Mouse (Mus musculus) E14TG2a.4 (cell line): ENCODE measurements around the gene BC051142.

Source experiments
- CTCF ChIP-seq: conservative IDR thresholded peaks from 2 replicates; pipeline ENCODE4 v1.5.1; 2014; ENCODE audit warnings: low read length
- POU5F1 ChIP-seq: IDR thresholded peaks from 2 replicates; pipeline ENCODE4 v1.6.1; 2014; ENCODE audit warnings: low read length, borderline replicate concordance

DNA sequence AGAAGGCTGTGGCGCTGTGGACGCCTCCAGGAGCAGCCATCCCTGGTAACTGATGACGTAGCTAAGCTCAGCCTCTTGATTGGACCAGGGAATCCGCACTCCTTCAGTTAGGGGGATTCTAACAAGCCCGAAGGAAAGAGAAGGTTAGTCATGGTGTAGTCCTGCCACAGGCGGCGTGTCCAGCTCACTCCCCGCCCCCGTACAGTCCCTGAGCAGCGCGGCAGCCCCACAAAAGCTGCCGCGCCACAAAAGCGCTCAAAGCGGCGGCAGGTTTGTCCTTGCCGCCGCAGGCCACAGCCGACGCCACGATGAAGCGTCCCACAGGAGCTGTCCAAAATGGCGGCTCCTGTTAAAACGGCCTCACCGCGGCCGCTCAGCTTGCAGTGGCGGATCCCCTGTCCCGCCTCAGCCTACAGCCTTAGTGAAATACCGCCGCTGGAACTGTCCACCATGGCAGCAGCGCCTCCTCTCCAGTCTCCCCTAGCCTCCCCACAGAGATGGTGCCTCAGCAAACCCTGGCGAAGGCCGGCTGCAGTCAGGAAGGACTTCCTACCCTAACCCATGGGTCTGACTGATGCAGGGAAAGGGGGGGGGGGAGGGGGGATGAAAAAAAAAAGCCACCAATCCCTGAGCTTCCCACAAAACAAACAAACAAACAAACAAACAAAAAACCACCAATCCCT lies at the start of gene BC051142:
- TF ChIP-seq CTCF (no peak), POU5F1 (no peak)
